In the genomic region with DNA sequence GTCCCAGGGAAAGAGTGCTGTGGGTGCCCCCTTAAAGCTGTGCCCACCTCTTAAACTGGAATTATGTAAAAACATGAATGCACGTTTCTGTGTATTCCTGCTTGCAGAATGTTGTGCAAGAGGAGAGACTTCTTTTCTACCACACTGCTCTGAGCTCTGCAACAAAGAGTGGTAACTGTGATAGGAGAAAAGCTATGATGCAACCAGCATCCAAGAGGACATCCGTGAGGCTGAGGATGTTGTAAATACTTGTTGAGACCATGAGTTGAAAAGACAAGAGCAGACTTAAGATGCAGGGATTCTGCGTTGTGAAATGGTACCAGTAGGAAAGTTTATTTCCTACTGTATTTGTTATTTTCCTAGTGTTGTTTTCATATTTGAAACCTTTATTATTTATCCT, we compare ENCODE assay signal across 27 mouse cellular contexts. TPM values are rescaled to one million over a fixed set of nuclear protein-coding genes. Genes with fewer than 3 reads are reported as not detected.
A peak's percentile ranks its signal among the peaks of the same experiment; 100 is the strongest.
DNase-seq lines count a peak whose midpoint lies in the region; ATAC-seq and TF ChIP-seq lines count a peak whose summit lies in the region.
"Had no signal": no experiment of that assay in that cellular context is flagged by ENCODE, and none has a peak within 500 bp of the region (broad histone marks: within the 10 kb centered on the region; RNA-seq: fewer than 3 reads in every experiment).

No protein-coding gene starts in this region.

- no peaks in the 10 kb centered on the region for H3K79me2 ChIP-seq in C2C12 (ENCODE audit: control insufficient read depth, insufficient read depth)

- no peak overlapping the region for H3ac ChIP-seq in C2C12 (ENCODE audit: control insufficient read depth, insufficient read length, low read depth)

- no peaks in the 10 kb centered on the region for H3K9me3 ChIP-seq in heart, embryonic 11.5 days (replicated peaks; ENCODE audit: control insufficient read depth, low read length)
- no peaks in the 10 kb centered on the region for H3K9me3 ChIP-seq in lung, postnatal 0 days (ENCODE audit: low read length)
- H3K9me3 ChIP-seq: embryonic facial prominence, embryonic 13.5 days; forebrain, embryonic 10.5 days; liver, embryonic 15.5 days; neural tube, embryonic 13.5 days had no signal

- TF ChIP-seq EP300 in lung, postnatal 0 days (IDR thresholded peaks at IDR 0.05), result no peak

- DNase-seq in heart, adult 11 months, result peak; percentile 23
- DNase-seq in lung, postnatal 0 days (ENCODE audit: low spot score), result no peak
- no peak for DNase-seq in cerebellum, adult 18-20 months
- no peak for DNase-seq in lung, postnatal 14 days
- DNase-seq: adrenal gland, postnatal 10 days; cerebellum, adult 9-10 months; gastrocnemius, adult 2 months; gastrocnemius, postnatal 36 days; heart, postnatal 14 days; kidney, adult 9 months; kidney, postnatal 36 days; lung, embryonic 14.5 days; lung, postnatal 4 days; thymus, postnatal 14 days had no signal

- H3K9ac ChIP-seq in heart, embryonic 11.5 days (ENCODE audit: low read depth, low read length), result no peak overlapping the region
- H3K9ac ChIP-seq in lung, postnatal 0 days (replicated peaks; ENCODE audit: low read depth), result no peak overlapping the region
- H3K9ac ChIP-seq: embryonic facial prominence, embryonic 13.5 days; liver, embryonic 15.5 days; lung, embryonic 14.5 days; neural tube, embryonic 13.5 days had no signal

- peaks cover 5% of the 10 kb centered on the region; the same call in 1 of the 2 replicates for H3K4me1 ChIP-seq in heart, embryonic 11.5 days (ENCODE audit: control insufficient read depth, insufficient read depth, low read length)
- H3K4me1 ChIP-seq in lung, postnatal 0 days (ENCODE audit: insufficient read depth, low read depth, low read length), result no peaks in the 10 kb centered on the region
- H3K4me1 ChIP-seq: embryonic facial prominence, embryonic 13.5 days; liver, embryonic 15.5 days; neural tube, embryonic 13.5 days had no signal

- H3K36me3 ChIP-seq in heart, embryonic 11.5 days (ENCODE audit: control insufficient read depth, insufficient read depth, low read length), result no peaks in the 10 kb centered on the region
- no peaks in the 10 kb centered on the region for H3K36me3 ChIP-seq in C2C12 (ENCODE audit: control insufficient read depth, insufficient read depth)
- no peaks in the 10 kb centered on the region for H3K36me3 ChIP-seq in lung, postnatal 0 days (ENCODE audit: insufficient read depth, low read length)
- H3K36me3 ChIP-seq: embryonic facial prominence, embryonic 13.5 days; forebrain, embryonic 10.5 days; liver, embryonic 15.5 days; neural tube, embryonic 13.5 days had no signal

- H3K79me3 ChIP-seq in C2C12 (ENCODE audit: low read depth), result no peaks in the 10 kb centered on the region

- ATAC-seq in heart, embryonic 11.5 days (replicated peaks; ENCODE audit: insufficient number of reproducible peaks, low FRiP score, low TSS enrichment), result no peak
- ATAC-seq in common myeloid progenitor, adult 5-6 weeks (replicated peaks; ENCODE audit: low read depth, poor library complexity, severe bottlenecking), result peak; percentile 77
- peak; percentile 52 for ATAC-seq in megakaryocyte, adult 5-6 weeks (ENCODE audit: poor library complexity, severe bottlenecking)
- no peak for ATAC-seq in lung, postnatal 0 days
- ATAC-seq: forebrain, embryonic 16.5 days; hindbrain, postnatal 0 days; intestine, postnatal 0 days; midbrain, embryonic 16.5 days had no signal

- TF ChIP-seq CTCF in C2C12 (IDR thresholded peaks at IDR 0.05; ENCODE audit: control insufficient read depth, insufficient read depth, insufficient read length), result no peak
- TF ChIP-seq CTCF in lung, postnatal 0 days (IDR thresholded peaks at IDR 0.05), result no peak

- no peaks in the 10 kb centered on the region for H3K27me3 ChIP-seq in heart, embryonic 11.5 days (ENCODE audit: control insufficient read depth, insufficient read depth, low read length)
- H3K27me3 ChIP-seq in C2C12 (ENCODE audit: control insufficient read depth, insufficient read depth, insufficient read length), result no peaks in the 10 kb centered on the region
- H3K27me3 ChIP-seq in lung, postnatal 0 days (replicated peaks; ENCODE audit: insufficient read depth, low read length), result no peaks in the 10 kb centered on the region
- H3K27me3 ChIP-seq: CH12.LX; embryonic facial prominence, embryonic 13.5 days; liver, embryonic 15.5 days; neural tube, embryonic 13.5 days had no signal

- no peak overlapping the region for H3K4me2 ChIP-seq in heart, embryonic 11.5 days
- no peak overlapping the region for H3K4me2 ChIP-seq in lung, postnatal 0 days (replicated peaks; ENCODE audit: low read depth, low read length)
- H3K4me2 ChIP-seq: embryonic facial prominence, embryonic 13.5 days; liver, embryonic 15.5 days; lung, embryonic 14.5 days; neural tube, embryonic 13.5 days had no signal

- WGBS in heart, embryonic 11.5 days (ENCODE audit: insufficient replicate concordance), result 66% methylated on average over 3 of the region's 3 CpGs
- 53% methylated on average over 3 of the region's 3 CpGs for WGBS in lung, postnatal 0 days

- no peak overlapping the region for H3K4me3 ChIP-seq in heart, embryonic 11.5 days (ENCODE audit: low read depth, low read length)
- no peak overlapping the region for H3K4me3 ChIP-seq in C2C12 (ENCODE audit: insufficient read depth, poor library complexity, severe bottlenecking)
- H3K4me3 ChIP-seq in lung, postnatal 0 days (ENCODE audit: low read depth, low read length), result no peak overlapping the region
- H3K4me3 ChIP-seq: embryonic facial prominence, embryonic 13.5 days; forebrain, embryonic 10.5 days; gastrocnemius, adult 2 months; liver, embryonic 15.5 days; neural tube, embryonic 13.5 days had no signal

- no peak overlapping the region for H3K27ac ChIP-seq in heart, embryonic 11.5 days (ENCODE audit: low read depth, low read length)
- H3K27ac ChIP-seq in lung, postnatal 0 days (ENCODE audit: low read length), result no peak overlapping the region
- H3K27ac ChIP-seq: embryonic facial prominence, embryonic 13.5 days; forebrain, embryonic 10.5 days; gastrocnemius, adult 2 months; hindbrain, postnatal 0 days; liver, embryonic 15.5 days; neural tube, embryonic 13.5 days had no signal

TF ChIP-seq in C2C12, 6 proteins besides CTCF, POLR2A, EP300 and RAD21:
- no peak for TF ChIP-seq USF1 (IDR thresholded peaks at IDR 0.05; ENCODE audit: low read depth)
- no peak for TF ChIP-seq MYOG (IDR thresholded peaks at IDR 0.05; ENCODE audit: control insufficient read depth, extremely low read depth, insufficient read length)
- TF ChIP-seq CEBPB (IDR thresholded peaks at IDR 0.05; ENCODE audit: low read depth), result peak; percentile 6

RNA-seq across cellular contexts. Expression of gene Arhgap11a, which starts 56.0 kb away (rescaled TPM):
- polyA plus RNA-seq in heart, embryonic 11.5 days (2014; fragmentation: Nextera tagmentation; extraction: Ambion mirVana), result 3.9 and 5.7 TPM in 2 replicates
- polyA plus RNA-seq in C2C12 (2012; fragmentation: generic; extraction: Trizol), result 12.4 TPM
- total RNA-seq in common myeloid progenitor, adult 5-6 weeks (2017), result 40.6 and 55.4 TPM in 2 replicates
- 48.6 and 49.1 TPM in 2 replicates for total RNA-seq in megakaryocyte, adult 5-6 weeks (2015)
- total RNA-seq in megakaryocyte, adult 5-6 weeks (2017), result 44.1 and 56.3 TPM in 2 replicates
- polyA plus RNA-seq in lung, postnatal 0 days (2015; fragmentation: Nextera tagmentation; extraction: Ambion mirVana), result 2.7 and 3.2 TPM in 2 replicates

Comparison
In these comparisons a context has a peak if more than half of its experiments do, and no peak if none do; other contexts are left out.
1. ATAC-seq: peak in common myeloid progenitor, adult 5-6 weeks (single experiment) and megakaryocyte, adult 5-6 weeks (single experiment); none in heart, embryonic 11.5 days (single experiment) and lung, postnatal 0 days (single experiment).